Mouse (Mus musculus): ENCODE measurements around the gene Snai1. TPM values are rescaled to one million over a fixed set of nuclear protein-coding genes. Genes with fewer than 3 reads are reported as not detected.

Gene Snai1
- total and polyA plus RNA-seq, 3 experiments, result 0.19 to 0.74 TPM; not detected in 1

GRCm38 (mm10) chr2:167562101-167562500 lies 24.1 kb downstream of the Snai1 start:
- no peak overlapping the region for H3K27ac ChIP-seq (ENCODE audit: control insufficient read depth, low read depth, low read length)
- H3K27me3 ChIP-seq (ENCODE audit: control insufficient read depth in 1 of 2, insufficient read depth in 2 of 2, low read length in 2 of 2), result peaks cover 6 to 14% of the 10 kb centered on the region in 2 experiments
- no peak overlapping the region for H3K4me3 ChIP-seq (ENCODE audit: control insufficient read depth in 1 of 2, insufficient read depth in 1 of 2, low read depth in 2 of 2, low read length in 2 of 2)
- DNase-seq (ENCODE audit: low read depth, low spot score), result no peak
- H3K36me3 ChIP-seq (ENCODE audit: control insufficient read depth in 1 of 2, insufficient read depth in 2 of 2, low read length in 2 of 2), result no peaks in the 10 kb centered on the region
- no peak overlapping the region for H3K9ac ChIP-seq (ENCODE audit: control insufficient read depth, low read depth, low read length, poor library complexity, severe bottlenecking)
- H3K4me1 ChIP-seq (ENCODE audit: control insufficient read depth in 1 of 2, insufficient read depth in 2 of 2, low read length in 2 of 2), result no peaks in the 10 kb centered on the region
- TF ChIP-seq EP300 (IDR thresholded peaks at IDR 0.05; ENCODE audit: low read depth in 1 of 2, low read length in 2 of 2) (no peak), CTCF (IDR thresholded peaks at IDR 0.05 in 2 of 3, conservative IDR thresholded peaks at IDR 0.05 in 1 of 3; ENCODE audit: control insufficient read depth in 1 of 3, insufficient read depth in 1 of 3, low read depth in 2 of 3, low read length in 3 of 3, poor library complexity in 1 of 3, severe bottlenecking in 1 of 3) (no peak)
- H3K79me2 ChIP-seq (ENCODE audit: control insufficient read depth, insufficient read depth, low read length, poor library complexity), result no peaks in the 10 kb centered on the region
- H3K9me3 ChIP-seq (replicated peaks; ENCODE audit: insufficient read depth, low read length), result no peaks in the 10 kb centered on the region

DNA sequence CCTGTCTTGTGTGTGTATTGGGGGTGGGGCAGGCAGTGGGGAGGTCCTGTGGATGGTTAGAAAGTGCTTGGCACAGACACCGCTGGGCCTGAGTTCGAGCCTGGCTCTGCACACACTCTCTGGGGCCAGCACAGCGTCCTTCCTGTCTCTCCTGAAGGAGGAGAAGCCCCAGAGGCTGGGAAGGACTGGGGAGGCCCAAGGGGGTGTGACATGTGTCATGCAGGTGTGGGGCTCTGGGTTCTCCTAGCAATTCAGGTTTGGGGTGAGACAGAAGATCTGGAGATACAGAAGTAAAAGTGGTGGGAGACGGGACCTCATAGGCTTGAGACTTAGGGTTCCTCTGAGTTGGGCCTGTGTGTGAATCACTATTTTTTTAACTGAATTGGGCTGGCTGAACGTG lies 25.0 kb downstream of the Snai1 start:
- Histone ChIP-seq H3K4me3 (ENCODE audit: control insufficient read depth in 1 of 2, insufficient read depth in 1 of 2, low read depth in 2 of 2, low read length in 2 of 2) (no peak overlapping the region), H3K27ac (ENCODE audit: control insufficient read depth, low read depth, low read length) (no peak overlapping the region), H3K27me3 (ENCODE audit: control insufficient read depth in 1 of 2, insufficient read depth in 2 of 2, low read length in 2 of 2) (peaks cover 6 to 17% of the 10 kb centered on the region in 2 experiments), H3K36me3 (ENCODE audit: control insufficient read depth in 1 of 2, insufficient read depth in 2 of 2, low read length in 2 of 2) (no peaks in the 10 kb centered on the region), H3K9ac (ENCODE audit: control insufficient read depth, low read depth, low read length, poor library complexity, severe bottlenecking) (no peak overlapping the region), H3K79me2 (ENCODE audit: control insufficient read depth, insufficient read depth, low read length, poor library complexity) (no peaks in the 10 kb centered on the region), H3K4me1 (ENCODE audit: control insufficient read depth in 1 of 2, insufficient read depth in 2 of 2, low read length in 2 of 2) (no peaks in the 10 kb centered on the region), H3K9me3 (replicated peaks; ENCODE audit: insufficient read depth, low read length) (no peaks in the 10 kb centered on the region)
- no peak for TF ChIP-seq POLR2AphosphoS2 (IDR thresholded peaks at IDR 0.05; ENCODE audit: low read length)
- TF ChIP-seq CTCF (IDR thresholded peaks at IDR 0.05 in 2 of 3, conservative IDR thresholded peaks at IDR 0.05 in 1 of 3; ENCODE audit: control insufficient read depth in 1 of 3, insufficient read depth in 1 of 3, low read depth in 2 of 3, low read length in 3 of 3, poor library complexity in 1 of 3, severe bottlenecking in 1 of 3), result no peak
- TF ChIP-seq USF1 (IDR thresholded peaks at IDR 0.05; ENCODE audit: low read depth, low read length), result no peak
- no peak for TF ChIP-seq MYB (IDR thresholded peaks at IDR 0.05; ENCODE audit: low read depth, low read length)
- no peak for TF ChIP-seq CHD1 (IDR thresholded peaks at IDR 0.05; ENCODE audit: low read depth, low read length)
- TF ChIP-seq MXI1 (IDR thresholded peaks at IDR 0.05; ENCODE audit: low read depth, low read length), result no peak
- no peak for TF ChIP-seq TBP (IDR thresholded peaks at IDR 0.05; ENCODE audit: low read depth, low read length)
- TF ChIP-seq E2F4 (IDR thresholded peaks at IDR 0.05; ENCODE audit: borderline replicate concordance, low read depth, low read length), result no peak
- TF ChIP-seq GABPA (IDR thresholded peaks at IDR 0.05; ENCODE audit: low read depth, low read length), result no peak
- no peak for TF ChIP-seq HCFC1 (IDR thresholded peaks at IDR 0.05; ENCODE audit: low read depth, low read length)
- no peak for DNase-seq (ENCODE audit: low read depth, low spot score)

DNA sequence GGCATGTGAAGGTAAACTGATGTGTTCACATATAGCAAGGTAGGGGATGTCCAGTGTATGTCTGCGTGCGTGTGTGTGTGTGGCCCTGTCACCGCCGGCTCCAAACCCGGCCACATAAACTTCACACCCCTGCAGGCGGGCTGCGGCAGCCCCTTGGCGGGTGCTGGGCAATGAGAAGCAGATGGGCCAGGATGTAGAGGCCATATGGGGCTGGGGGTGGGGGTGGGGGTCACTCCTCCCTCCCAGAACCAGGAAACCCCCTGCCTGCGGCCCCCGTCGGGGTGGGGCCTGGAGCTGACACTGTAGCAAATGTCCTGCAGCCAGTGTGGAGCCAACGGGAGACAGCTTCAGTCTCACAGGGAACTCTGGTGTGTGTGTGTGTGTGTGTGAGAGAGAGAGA lies 25.7 kb downstream of the Snai1 start:
- no peaks in the 10 kb centered on the region for H3K36me3 ChIP-seq (ENCODE audit: control insufficient read depth in 1 of 2, insufficient read depth in 2 of 2, low read length in 2 of 2)
- no peaks in the 10 kb centered on the region for H3K79me2 ChIP-seq (ENCODE audit: control insufficient read depth, insufficient read depth, low read length, poor library complexity)
- H3K27me3 ChIP-seq (ENCODE audit: control insufficient read depth in 1 of 2, insufficient read depth in 2 of 2, low read length in 2 of 2), result peaks cover 6 to 24% of the 10 kb centered on the region in 2 experiments
- no peak overlapping the region for H3K9ac ChIP-seq (ENCODE audit: control insufficient read depth, low read depth, low read length, poor library complexity, severe bottlenecking)
- DNase-seq (ENCODE audit: low read depth, low spot score), result no peak
- no peaks in the 10 kb centered on the region for H3K4me1 ChIP-seq (ENCODE audit: control insufficient read depth in 1 of 2, insufficient read depth in 2 of 2, low read length in 2 of 2)
- no peaks in the 10 kb centered on the region for H3K9me3 ChIP-seq (replicated peaks; ENCODE audit: insufficient read depth, low read length)
- no peak overlapping the region for H3K27ac ChIP-seq (ENCODE audit: control insufficient read depth, low read depth, low read length)
- no peak overlapping the region for H3K4me3 ChIP-seq (ENCODE audit: control insufficient read depth in 1 of 2, insufficient read depth in 1 of 2, low read depth in 2 of 2, low read length in 2 of 2)
- TF ChIP-seq CTCF (IDR thresholded peaks at IDR 0.05 in 2 of 3, conservative IDR thresholded peaks at IDR 0.05 in 1 of 3; ENCODE audit: control insufficient read depth in 1 of 3, insufficient read depth in 1 of 3, low read depth in 2 of 3, low read length in 3 of 3, poor library complexity in 1 of 3, severe bottlenecking in 1 of 3) (no peak), CHD1 (IDR thresholded peaks at IDR 0.05; ENCODE audit: low read depth, low read length) (no peak), SIN3A (IDR thresholded peaks at IDR 0.05; ENCODE audit: low read length) (no peak), ZNF384 (IDR thresholded peaks at IDR 0.05; ENCODE audit: low read depth, low read length) (no peak), USF2 (IDR thresholded peaks at IDR 0.05; ENCODE audit: borderline replicate concordance in 1 of 2, insufficient read depth in 1 of 2, low read depth in 1 of 2, low read length in 2 of 2) (no peak), ELF1 (IDR thresholded peaks at IDR 0.05; ENCODE audit: low read depth, low read length) (no peak), MYC (IDR thresholded peaks at IDR 0.05; ENCODE audit: low read depth, low read length) (no peak), ZMIZ1 (IDR thresholded peaks at IDR 0.05; ENCODE audit: low read depth, low read length) (no peak), GATA1 (IDR thresholded peaks at IDR 0.05; ENCODE audit: low read depth, low read length) (no peak), MAZ (IDR thresholded peaks at IDR 0.05; ENCODE audit: low read depth, low read length) (no peak), RAD21 (IDR thresholded peaks at IDR 0.05; ENCODE audit: low read depth, low read length) (no peak), USF1 (IDR thresholded peaks at IDR 0.05; ENCODE audit: low read depth, low read length) (no peak), MAX (IDR thresholded peaks at IDR 0.05; ENCODE audit: low read length) (no peak), E2F4 (IDR thresholded peaks at IDR 0.05; ENCODE audit: borderline replicate concordance, low read depth, low read length) (no peak), GABPA (IDR thresholded peaks at IDR 0.05; ENCODE audit: low read depth, low read length) (no peak), ZC3H11A (IDR thresholded peaks at IDR 0.05; ENCODE audit: low read depth, low read length) (no peak)
